Mouse (Mus musculus): ENCODE results near the gene Grm8. TPM values are rescaled to one million over a fixed set of nuclear protein-coding genes. Genes with fewer than 3 reads are reported as not detected.

Gene Grm8
- polyA plus RNA-seq, 1 experiment from 2014 or later: 3.0 TPM

DNA sequence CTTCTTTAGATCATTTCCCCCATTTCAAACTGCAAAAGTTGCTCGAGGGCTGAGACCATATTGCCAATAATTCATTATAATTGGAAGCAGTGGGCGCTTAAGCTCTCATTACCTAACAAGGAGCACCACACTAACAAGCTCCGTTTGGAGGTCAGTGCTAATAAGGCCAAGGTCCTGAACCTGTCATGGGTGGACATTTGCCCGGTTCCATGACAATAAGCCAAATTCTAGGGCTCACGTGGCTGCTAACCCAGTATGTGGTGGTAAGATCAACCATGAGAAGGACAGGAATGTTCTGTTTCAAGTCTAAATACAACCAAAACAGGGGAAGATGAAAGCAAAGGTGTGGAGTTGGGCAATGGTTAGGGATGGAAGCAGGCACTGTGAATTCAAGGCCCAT, 322.2 kb downstream of the Grm8 start:
- H3K9ac ChIP-seq: no peak overlapping the region
- H3K4me3 ChIP-seq (replicated peaks): no peak overlapping the region
- 52% methylated on average over 5 of the region's 5 CpGs for WGBS

DNA sequence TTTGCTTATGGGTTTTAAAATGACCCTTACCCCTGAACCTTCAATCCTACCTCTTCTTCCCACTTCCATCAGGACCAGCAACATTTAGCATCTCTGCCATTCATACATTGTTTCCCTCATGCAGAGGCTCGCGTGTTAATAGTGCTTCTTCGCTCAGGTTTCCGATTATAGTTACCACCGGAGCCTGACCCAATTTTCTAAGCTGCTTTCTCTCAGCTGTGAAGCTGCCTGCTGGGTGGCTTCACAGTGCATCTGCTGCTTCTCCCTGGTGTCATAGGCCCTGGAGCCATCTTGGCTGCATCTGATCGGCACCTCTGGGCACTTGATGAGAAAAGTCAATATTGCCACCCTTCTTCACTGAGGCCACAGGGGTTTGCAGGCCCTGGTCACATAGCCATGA, 325.0 kb downstream of the Grm8 start:
- Histone ChIP-seq H3K4me1 (no peaks in the 10 kb centered on the region), H3K4me2 (no peak overlapping the region), H3K9me3 (no peaks in the 10 kb centered on the region), H3K27me3 (no peaks in the 10 kb centered on the region), H3K4me3 (replicated peaks) (no peak overlapping the region), H3K9ac (no peak overlapping the region), H3K36me3 (replicated peaks) (no peaks in the 10 kb centered on the region), H3K27ac (no peak overlapping the region)
- ATAC-seq (ENCODE audit: low FRiP score): no peak
- WGBS: 89% methylated on average over 6 of the region's 6 CpGs

More for the DNA sequence above, 322.2 kb downstream of the Grm8 start:
- Histone ChIP-seq H3K4me1 (no peaks in the 10 kb centered on the region), H3K27me3 (no peaks in the 10 kb centered on the region), H3K4me2 (no peak overlapping the region), H3K27ac (no peak overlapping the region), H3K36me3 (replicated peaks) (no peaks in the 10 kb centered on the region), H3K9me3 (no peaks in the 10 kb centered on the region)
- ATAC-seq (ENCODE audit: low FRiP score): no peak

DNA sequence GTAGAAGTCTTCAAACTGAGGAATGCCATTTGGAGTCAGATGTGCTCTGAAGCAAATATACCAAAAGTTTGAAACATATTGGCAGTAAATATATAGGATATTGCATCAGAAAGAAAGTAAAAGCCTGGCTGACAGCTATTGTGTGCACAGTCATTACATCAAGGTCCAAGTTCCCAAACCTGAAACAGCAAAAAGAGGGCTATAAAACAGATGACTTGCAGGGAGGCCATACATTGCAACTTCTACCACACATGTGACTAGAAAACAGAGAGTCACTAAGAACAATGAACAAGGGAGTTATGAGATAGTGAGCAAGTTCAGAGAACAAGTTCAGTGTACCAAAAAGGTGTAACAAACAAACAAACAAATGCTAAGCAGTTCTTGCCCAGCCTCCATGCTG, 328.2 kb downstream of the Grm8 start:
- Histone ChIP-seq H3K4me1 (no peaks in the 10 kb centered on the region), H3K27ac (no peak overlapping the region), H3K9me3 (no peaks in the 10 kb centered on the region), H3K36me3 (replicated peaks) (no peaks in the 10 kb centered on the region), H3K9ac (no peak overlapping the region), H3K4me3 (replicated peaks) (no peak overlapping the region), H3K4me2 (no peak overlapping the region), H3K27me3 (no peaks in the 10 kb centered on the region)
- ATAC-seq (ENCODE audit: low FRiP score): no peak

DNA sequence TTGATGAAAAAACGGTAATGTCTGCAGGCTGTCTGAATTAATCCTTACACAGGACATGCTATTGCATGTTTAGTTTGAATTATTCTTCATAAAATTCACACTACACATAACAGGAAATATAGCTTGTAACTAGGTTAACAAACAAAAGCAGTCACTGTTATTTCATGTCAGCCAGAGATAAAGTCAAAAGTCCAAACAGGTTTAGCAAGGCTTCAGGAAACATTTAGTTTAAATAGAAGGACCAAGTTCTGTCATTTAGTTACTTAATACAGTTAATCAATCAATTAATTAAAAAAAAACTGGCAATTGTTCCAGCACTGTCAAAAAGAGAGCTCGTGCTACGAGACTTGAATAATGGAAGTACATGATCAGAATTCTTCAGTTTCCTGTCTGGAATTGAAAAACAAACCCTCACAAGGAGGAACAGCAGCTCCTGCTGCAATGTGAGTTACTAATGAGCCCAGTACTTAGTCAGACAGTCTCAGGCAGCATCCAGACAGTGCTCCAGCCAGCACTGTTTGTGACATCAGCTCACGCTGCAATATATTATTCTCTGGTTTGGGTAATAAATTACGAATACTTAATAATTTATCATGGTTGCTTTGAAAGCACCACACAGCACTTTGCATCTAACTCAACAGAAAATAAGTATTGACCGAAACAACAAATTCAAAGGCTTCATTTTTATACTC, 334.0 kb downstream of the Grm8 start:
- no peaks in the 10 kb centered on the region for H3K36me3 ChIP-seq (replicated peaks)
- H3K27me3 ChIP-seq: no peaks in the 10 kb centered on the region
- no peaks in the 10 kb centered on the region for H3K4me1 ChIP-seq
- no peak for ATAC-seq (ENCODE audit: low FRiP score)
- no peaks in the 10 kb centered on the region for H3K9me3 ChIP-seq
- H3K27ac ChIP-seq: no peak overlapping the region
- no peak overlapping the region for H3K9ac ChIP-seq
- H3K4me3 ChIP-seq (replicated peaks): no peak overlapping the region
- WGBS: 74% methylated on average over 6 of the region's 6 CpGs
- no peak overlapping the region for H3K4me2 ChIP-seq

DNA sequence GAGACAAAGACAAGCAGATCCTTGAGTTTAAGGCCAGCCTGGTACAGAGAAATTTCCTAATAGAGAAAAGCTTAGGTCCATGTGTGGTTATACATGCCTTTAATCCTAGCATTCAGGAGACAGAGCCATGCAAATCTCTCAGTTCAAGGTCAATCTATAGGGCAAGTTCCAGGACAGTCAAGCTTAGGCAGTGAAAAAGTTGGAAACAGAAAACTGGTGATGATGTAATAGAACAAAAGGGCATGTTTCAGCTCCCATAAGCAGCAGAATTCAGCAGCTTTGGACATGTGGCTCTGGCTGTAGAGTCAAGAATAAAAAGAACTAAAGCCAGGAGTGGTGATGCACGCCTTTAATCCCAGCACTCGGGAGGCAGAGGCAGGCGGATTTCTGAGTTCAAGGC, 336.2 kb downstream of the Grm8 start:
- Histone ChIP-seq H3K27ac (no peak overlapping the region), H3K9ac (no peak overlapping the region), H3K4me3 (replicated peaks) (no peak overlapping the region), H3K4me2 (no peak overlapping the region), H3K27me3 (no peaks in the 10 kb centered on the region), H3K36me3 (replicated peaks) (no peaks in the 10 kb centered on the region), H3K9me3 (no peaks in the 10 kb centered on the region), H3K4me1 (no peaks in the 10 kb centered on the region)
- 97% methylated on average over 3 of the region's 3 CpGs for WGBS
- no peak for ATAC-seq (ENCODE audit: low FRiP score)

DNA sequence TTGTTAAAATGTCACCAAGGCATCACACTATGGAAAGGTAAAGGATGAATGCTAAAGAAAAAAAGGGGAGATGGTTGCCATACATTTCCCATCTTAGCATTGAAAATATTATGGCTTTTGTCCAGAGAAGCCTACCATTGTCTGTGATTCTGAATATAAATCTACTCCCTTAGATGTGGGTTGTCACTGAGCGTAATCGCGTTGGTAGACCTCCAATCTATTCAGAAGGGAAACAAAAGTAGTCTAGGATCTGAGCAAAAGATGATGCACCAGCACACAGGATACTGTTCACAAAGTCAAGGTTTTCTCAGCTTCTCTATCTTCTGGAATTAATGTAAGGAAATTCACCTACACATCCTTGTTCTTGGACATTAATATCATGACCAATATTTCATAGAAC, 345.4 kb downstream of the Grm8 start:
- no peaks in the 10 kb centered on the region for H3K9me3 ChIP-seq
- no peak overlapping the region for H3K27ac ChIP-seq
- no peaks in the 10 kb centered on the region for H3K27me3 ChIP-seq
- ATAC-seq (ENCODE audit: low FRiP score): no peak
- H3K36me3 ChIP-seq (replicated peaks): no peaks in the 10 kb centered on the region
- no peak overlapping the region for H3K4me2 ChIP-seq
- no peak overlapping the region for H3K4me3 ChIP-seq (replicated peaks)
- H3K9ac ChIP-seq: no peak overlapping the region
- no peaks in the 10 kb centered on the region for H3K4me1 ChIP-seq
- 93% methylated on average over 3 of the region's 3 CpGs for WGBS

DNA sequence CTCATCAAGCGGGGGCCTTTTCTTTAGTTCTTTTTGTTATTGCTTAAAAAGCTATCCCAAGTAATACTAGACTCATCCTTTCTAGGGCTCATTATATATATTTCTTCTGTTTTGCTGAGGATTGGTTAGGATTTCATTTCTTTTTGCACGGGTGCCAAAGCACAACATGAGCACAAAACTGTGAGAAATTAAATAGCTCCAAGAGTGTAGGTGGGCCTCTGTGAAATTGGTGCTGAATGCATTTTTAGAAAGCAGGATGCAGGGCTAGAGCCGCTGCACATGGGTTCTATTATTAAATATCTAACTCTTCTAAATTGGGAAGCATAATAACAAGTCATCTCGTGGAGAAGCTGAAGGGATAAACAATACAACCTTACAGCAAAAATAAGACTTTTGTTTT, 345.8 kb downstream of the Grm8 start:
- H3K9ac ChIP-seq: no peak overlapping the region
- no peaks in the 10 kb centered on the region for H3K27me3 ChIP-seq
- 71% methylated on average over 4 of the region's 4 CpGs for WGBS
- H3K4me3 ChIP-seq (replicated peaks): no peak overlapping the region
- ATAC-seq (ENCODE audit: low FRiP score): no peak
- no peak overlapping the region for H3K27ac ChIP-seq
- H3K9me3 ChIP-seq: no peaks in the 10 kb centered on the region
- no peak overlapping the region for H3K4me2 ChIP-seq
- no peaks in the 10 kb centered on the region for H3K4me1 ChIP-seq
- no peaks in the 10 kb centered on the region for H3K36me3 ChIP-seq (replicated peaks)

DNA sequence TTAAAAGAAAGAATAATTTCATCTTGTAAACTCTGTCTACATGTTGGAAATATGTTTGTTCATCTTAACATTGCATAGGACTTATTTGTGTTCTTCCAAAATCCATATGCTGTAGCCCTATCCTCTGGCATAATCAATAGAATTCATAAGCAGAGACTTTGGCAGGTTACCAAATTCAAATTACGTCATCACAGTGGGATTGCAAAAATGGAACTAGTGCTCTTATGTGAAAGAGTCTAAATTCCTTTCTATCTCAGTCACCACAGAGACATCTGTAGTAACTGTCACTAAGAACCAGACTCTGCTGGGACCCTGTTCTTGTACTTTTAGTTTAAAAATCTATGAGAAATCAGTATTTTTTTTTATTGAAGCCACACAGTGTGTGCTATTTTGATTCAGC, 352.7 kb downstream of the Grm8 start:
- Histone ChIP-seq H3K9ac (no peak overlapping the region), H3K4me2 (no peak overlapping the region), H3K36me3 (replicated peaks) (no peaks in the 10 kb centered on the region), H3K4me1 (no peaks in the 10 kb centered on the region), H3K27ac (no peak overlapping the region), H3K4me3 (replicated peaks) (no peak overlapping the region), H3K9me3 (no peaks in the 10 kb centered on the region), H3K27me3 (no peaks in the 10 kb centered on the region)
- ATAC-seq (ENCODE audit: low FRiP score): no peak
- WGBS: 83% methylated on average over 1 of the region's 1 CpGs

DNA sequence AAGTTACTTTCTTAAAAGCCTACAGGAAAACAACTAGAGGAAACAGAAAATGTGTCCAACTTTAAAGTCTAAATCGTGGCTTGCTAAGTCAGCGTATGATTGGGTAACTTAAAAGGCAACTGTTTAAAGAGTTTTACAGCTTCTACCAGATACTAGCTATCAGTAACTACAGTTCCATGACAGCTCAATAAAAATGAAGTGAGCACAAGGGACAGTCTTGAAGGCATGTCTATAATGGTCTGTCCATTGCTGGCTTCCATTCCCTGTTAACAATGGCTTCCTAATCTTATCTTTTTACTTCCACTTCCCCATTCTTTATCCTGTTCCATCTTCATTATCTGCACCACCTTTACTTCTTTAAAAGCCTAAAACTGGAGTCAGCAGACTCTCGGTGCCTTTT, 353.6 kb downstream of the Grm8 start:
- ATAC-seq (ENCODE audit: low FRiP score): no peak
- Histone ChIP-seq H3K4me3 (replicated peaks) (no peak overlapping the region), H3K9ac (no peak overlapping the region), H3K9me3 (no peaks in the 10 kb centered on the region), H3K4me2 (no peak overlapping the region), H3K36me3 (replicated peaks) (no peaks in the 10 kb centered on the region), H3K4me1 (no peaks in the 10 kb centered on the region), H3K27me3 (no peaks in the 10 kb centered on the region), H3K27ac (no peak overlapping the region)
- WGBS: 74% methylated on average over 3 of the region's 3 CpGs

DNA sequence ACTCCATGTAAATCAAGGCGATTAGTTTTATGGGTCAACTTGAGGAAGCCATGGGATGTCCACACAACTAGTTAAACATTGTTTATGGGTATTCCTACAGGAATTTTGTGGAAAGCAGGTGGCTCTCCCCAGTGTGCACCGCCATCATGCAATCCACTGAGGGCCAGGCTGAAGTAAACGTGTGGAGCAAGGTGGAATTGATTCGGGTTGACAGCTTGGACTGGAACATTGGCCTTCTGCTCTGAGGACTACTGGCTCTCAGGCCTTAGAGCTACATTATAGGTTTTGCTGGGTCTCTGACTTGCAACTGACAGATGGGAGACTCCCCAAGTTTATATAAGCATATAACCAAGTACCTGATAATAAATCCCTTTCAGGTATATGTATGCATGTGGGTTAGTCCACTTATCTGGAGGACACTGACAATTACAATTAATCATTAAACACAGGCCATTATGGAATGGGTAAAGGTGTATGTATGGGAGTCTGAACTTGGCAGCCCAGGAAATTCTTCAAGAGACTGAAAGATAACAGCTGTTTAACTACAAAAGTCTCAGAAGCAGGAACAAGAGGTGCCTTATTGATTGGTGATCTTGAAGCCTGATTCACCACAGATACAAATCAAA, 359.2 kb downstream of the Grm8 start:
- no peaks in the 10 kb centered on the region for H3K27me3 ChIP-seq
- H3K4me1 ChIP-seq: no peaks in the 10 kb centered on the region
- WGBS: 87% methylated on average over 4 of the region's 4 CpGs
- no peak for ATAC-seq (ENCODE audit: low FRiP score)
- no peak overlapping the region for H3K9ac ChIP-seq
- H3K36me3 ChIP-seq (replicated peaks): no peaks in the 10 kb centered on the region
- H3K9me3 ChIP-seq: no peaks in the 10 kb centered on the region
- H3K4me2 ChIP-seq: no peak overlapping the region
- H3K27ac ChIP-seq: no peak overlapping the region
- H3K4me3 ChIP-seq (replicated peaks): no peak overlapping the region

DNA sequence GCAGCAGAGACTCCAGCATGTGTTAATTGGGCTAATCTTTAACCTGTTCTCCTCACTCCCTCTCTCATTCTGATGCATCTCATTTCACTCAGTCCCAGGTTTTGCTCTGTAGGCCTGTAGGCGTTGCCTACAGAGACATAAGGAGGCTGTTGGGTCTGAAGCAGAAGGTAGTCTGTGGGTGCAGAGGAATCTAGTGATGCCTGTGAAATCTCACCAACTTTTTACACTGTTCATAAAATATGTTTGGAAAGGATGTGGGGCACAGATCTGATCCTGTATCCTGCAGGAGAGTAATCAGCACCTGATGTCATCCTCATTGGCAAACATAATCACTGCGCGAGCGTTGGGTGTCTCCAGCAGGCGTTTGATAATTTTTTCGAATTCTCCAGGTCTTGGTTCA, 372.9 kb downstream of the Grm8 start:
- no peak overlapping the region for H3K4me2 ChIP-seq
- no peak for ATAC-seq (ENCODE audit: low FRiP score)
- 92% methylated on average over 6 of the region's 6 CpGs for WGBS

DNA sequence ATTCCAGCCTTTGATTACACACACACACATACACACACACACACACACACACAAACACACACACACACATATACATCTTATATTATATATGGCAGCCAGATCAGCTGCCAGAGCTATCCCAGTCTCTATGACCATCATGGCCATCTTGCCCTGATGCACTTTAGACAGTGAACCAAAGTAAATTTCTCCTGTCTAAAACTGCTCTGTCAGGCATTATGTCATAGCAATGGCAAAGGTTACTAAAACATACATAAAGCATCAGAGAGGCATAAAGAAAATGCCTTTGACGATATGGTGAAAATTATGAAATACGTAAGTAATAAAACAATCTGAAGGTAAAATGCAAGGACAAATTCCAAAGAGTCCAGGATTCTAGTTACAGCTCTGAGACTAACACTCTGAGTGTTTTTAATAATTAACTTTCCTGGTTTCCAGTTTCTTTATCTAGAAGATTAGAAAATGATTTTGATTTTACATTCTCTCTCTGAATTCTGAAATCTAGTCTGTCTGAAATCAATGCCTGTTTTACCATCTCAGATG, 381.6 kb downstream of the Grm8 start:
- H3K4me1 ChIP-seq: peaks cover 7% of the 10 kb centered on the region; the same call in 1 of the 2 replicates
- no peak overlapping the region for H3K4me2 ChIP-seq
- H3K9me3 ChIP-seq: no peaks in the 10 kb centered on the region
- ATAC-seq (ENCODE audit: low FRiP score): no peak
- WGBS: 90% methylated on average over 2 of the region's 2 CpGs
- no peaks in the 10 kb centered on the region for H3K27me3 ChIP-seq
- H3K36me3 ChIP-seq (replicated peaks): no peaks in the 10 kb centered on the region
- H3K4me3 ChIP-seq (replicated peaks): no peak overlapping the region
- H3K27ac ChIP-seq: no peak overlapping the region
- H3K9ac ChIP-seq: no peak overlapping the region

More for the DNA sequence above, 372.9 kb downstream of the Grm8 start:
- no peaks in the 10 kb centered on the region for H3K36me3 ChIP-seq (replicated peaks)
- no peaks in the 10 kb centered on the region for H3K9me3 ChIP-seq
- H3K4me3 ChIP-seq (replicated peaks): no peak overlapping the region
- H3K27ac ChIP-seq: no peak overlapping the region
- H3K4me1 ChIP-seq: no peaks in the 10 kb centered on the region
- no peak overlapping the region for H3K9ac ChIP-seq
- H3K27me3 ChIP-seq: no peaks in the 10 kb centered on the region

DNA sequence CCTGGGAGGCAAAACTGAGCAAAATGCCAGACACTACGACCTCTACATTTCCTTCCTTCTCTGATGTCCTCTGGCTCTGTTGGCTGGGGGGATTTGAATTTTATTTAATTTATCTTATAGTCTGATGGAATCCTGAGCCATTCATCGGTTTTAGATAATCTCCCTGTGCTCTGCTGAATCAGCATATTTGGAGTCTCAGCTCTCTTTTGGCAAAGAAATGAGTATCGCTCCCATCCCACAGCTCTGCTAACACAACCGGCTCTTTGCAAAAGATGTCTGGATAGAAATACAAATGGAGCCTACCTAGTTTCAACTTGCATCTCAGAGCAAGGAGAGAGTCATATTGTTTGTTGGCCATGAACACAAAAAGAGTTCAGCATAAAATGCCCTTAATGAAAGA, 388.5 kb downstream of the Grm8 start:
- H3K27me3 ChIP-seq: no peaks in the 10 kb centered on the region
- H3K9me3 ChIP-seq: no peaks in the 10 kb centered on the region
- H3K4me2 ChIP-seq: no peak overlapping the region
- no peaks in the 10 kb centered on the region for H3K36me3 ChIP-seq (replicated peaks)
- 46% methylated on average over 4 of the region's 4 CpGs for WGBS
- H3K27ac ChIP-seq: no peak overlapping the region
- no peak overlapping the region for H3K9ac ChIP-seq
- no peak for ATAC-seq (ENCODE audit: low FRiP score)
- H3K4me3 ChIP-seq (replicated peaks): no peak overlapping the region
- H3K4me1 ChIP-seq: peaks cover 11% of the 10 kb centered on the region
